Mouse (Mus musculus): ENCODE data around the gene Atp13a4. TPM values are rescaled to one million over a fixed set of nuclear protein-coding genes. Genes with fewer than 3 reads are reported as not detected.

Atp13a4 gene
- polyA plus RNA-seq, 1 experiment = 6.3 TPM

GRCm38 (mm10) chr16:29441405-29441985 lies 103.2 kb downstream of the Atp13a4 start:
- Histone ChIP-seq H3K4me1 (ENCODE audit: control insufficient read depth, insufficient read depth, low read length) (no peaks in the 10 kb centered on the region), H3K4me3 (replicated peaks; ENCODE audit: extremely low read depth, low read depth, low read length) (no peak overlapping the region)
- DNase-seq = no peak
- no peak for TF ChIP-seq CTCF (IDR thresholded peaks at IDR 0.05; ENCODE audit: insufficient read depth, low read length)
- TF ChIP-seq POLR2A (IDR thresholded peaks at IDR 0.05; ENCODE audit: borderline replicate concordance, extremely low read depth, low read depth, low read length) = no peak
- 50% methylated on average over 10 of the region's 10 CpGs for WGBS

GRCm38 (mm10) chr16:29438045-29438444 lies 106.6 kb downstream of the Atp13a4 start:
- WGBS = 62% methylated on average over 5 of the region's 5 CpGs
- Histone ChIP-seq H3K4me1 (ENCODE audit: control insufficient read depth, insufficient read depth, low read length) (no peaks in the 10 kb centered on the region), H3K4me3 (replicated peaks; ENCODE audit: extremely low read depth, low read depth, low read length) (no peak overlapping the region)
- no peak for DNase-seq
- TF ChIP-seq CTCF (IDR thresholded peaks at IDR 0.05; ENCODE audit: insufficient read depth, low read length) (no peak), POLR2A (IDR thresholded peaks at IDR 0.05; ENCODE audit: borderline replicate concordance, extremely low read depth, low read depth, low read length) (no peak)

GRCm38 (mm10) chr16:29435746-29436145 lies 108.9 kb downstream of the Atp13a4 start:
- DNase-seq = no peak
- H3K4me3 ChIP-seq (replicated peaks; ENCODE audit: extremely low read depth, low read depth, low read length) = no peak overlapping the region
- TF ChIP-seq POLR2A (IDR thresholded peaks at IDR 0.05; ENCODE audit: borderline replicate concordance, extremely low read depth, low read depth, low read length) (no peak), CTCF (IDR thresholded peaks at IDR 0.05; ENCODE audit: insufficient read depth, low read length) (no peak)

GRCm38 (mm10) chr16:29434712-29435111 lies 110.0 kb downstream of the Atp13a4 start:
- Histone ChIP-seq H3K4me1 (ENCODE audit: control insufficient read depth, insufficient read depth, low read length) (no peaks in the 10 kb centered on the region), H3K4me3 (replicated peaks; ENCODE audit: extremely low read depth, low read depth, low read length) (no peak overlapping the region)
- TF ChIP-seq POLR2A (IDR thresholded peaks at IDR 0.05; ENCODE audit: borderline replicate concordance, extremely low read depth, low read depth, low read length) = no peak
- peak; percentile 63 for TF ChIP-seq CTCF (IDR thresholded peaks at IDR 0.05; ENCODE audit: insufficient read depth, low read length)
- 18% methylated on average over 5 of the region's 5 CpGs for WGBS
- peak; percentile 20 for DNase-seq

More at GRCm38 (mm10) chr16:29435746-29436145, 108.9 kb downstream of the Atp13a4 start:
- H3K4me1 ChIP-seq (ENCODE audit: control insufficient read depth, insufficient read depth, low read length) = no peaks in the 10 kb centered on the region
- 64% methylated on average over 6 of the region's 6 CpGs for WGBS

- TF ChIP-seq POLR2A (IDR thresholded peaks at IDR 0.05; ENCODE audit: borderline replicate concordance, extremely low read depth, low read depth, low read length) = no peak
- TF ChIP-seq CTCF (IDR thresholded peaks at IDR 0.05; ENCODE audit: insufficient read depth, low read length) = no peak
- 76% methylated on average over 6 of the region's 6 CpGs for WGBS
- DNase-seq = no peak
- Histone ChIP-seq H3K4me1 (ENCODE audit: control insufficient read depth, insufficient read depth, low read length) (no peaks in the 10 kb centered on the region), H3K4me3 (replicated peaks; ENCODE audit: extremely low read depth, low read depth, low read length) (no peak overlapping the region)
Observed at GRCm38 (mm10) chr16:29414822-29415221, 129.8 kb downstream of the Atp13a4 start.

GRCm38 (mm10) chr16:29407319-29407718 lies 137.3 kb downstream of the Atp13a4 start:
- Histone ChIP-seq H3K4me1 (ENCODE audit: control insufficient read depth, insufficient read depth, low read length) (no peaks in the 10 kb centered on the region), H3K4me3 (replicated peaks; ENCODE audit: extremely low read depth, low read depth, low read length) (no peak overlapping the region)
- 87% methylated on average over 10 of the region's 10 CpGs for WGBS
- no peak for TF ChIP-seq CTCF (IDR thresholded peaks at IDR 0.05; ENCODE audit: insufficient read depth, low read length)
- TF ChIP-seq POLR2A (IDR thresholded peaks at IDR 0.05; ENCODE audit: borderline replicate concordance, extremely low read depth, low read depth, low read length) = no peak
- no peak for DNase-seq

GRCm38 (mm10) chr16:29399079-29399478 lies 145.6 kb downstream of the Atp13a4 start:
- 78% methylated on average over 2 of the region's 2 CpGs for WGBS
- TF ChIP-seq CTCF (IDR thresholded peaks at IDR 0.05; ENCODE audit: insufficient read depth, low read length) (no peak), POLR2A (IDR thresholded peaks at IDR 0.05; ENCODE audit: borderline replicate concordance, extremely low read depth, low read depth, low read length) (no peak)
- no peak for DNase-seq
- Histone ChIP-seq H3K4me3 (replicated peaks; ENCODE audit: extremely low read depth, low read depth, low read length) (no peak overlapping the region), H3K4me1 (ENCODE audit: control insufficient read depth, insufficient read depth, low read length) (no peaks in the 10 kb centered on the region)

- WGBS = 86% methylated on average over 4 of the region's 4 CpGs
- no peak for TF ChIP-seq POLR2A (IDR thresholded peaks at IDR 0.05; ENCODE audit: borderline replicate concordance, extremely low read depth, low read depth, low read length)
- no peak for TF ChIP-seq CTCF (IDR thresholded peaks at IDR 0.05; ENCODE audit: insufficient read depth, low read length)
- Histone ChIP-seq H3K4me1 (ENCODE audit: control insufficient read depth, insufficient read depth, low read length) (no peaks in the 10 kb centered on the region), H3K4me3 (replicated peaks; ENCODE audit: extremely low read depth, low read depth, low read length) (no peak overlapping the region)
- no peak for DNase-seq
Observed at GRCm38 (mm10) chr16:29384781-29385180, 159.9 kb downstream of the Atp13a4 start.

GRCm38 (mm10) chr16:29378458-29378857 lies 166.2 kb downstream of the Atp13a4 start, which contains the start of gene Atp13a5:
Atp13a5 (minus strand) TSS chr16:29378732.
- TF ChIP-seq CTCF (IDR thresholded peaks at IDR 0.05; ENCODE audit: insufficient read depth, low read length) (no peak), POLR2A (IDR thresholded peaks at IDR 0.05; ENCODE audit: borderline replicate concordance, extremely low read depth, low read depth, low read length) (no peak)
- Histone ChIP-seq H3K4me1 (ENCODE audit: control insufficient read depth, insufficient read depth, low read length) (no peaks in the 10 kb centered on the region), H3K4me3 (replicated peaks; ENCODE audit: extremely low read depth, low read depth, low read length) (no peak within 1 kb of the TSS)
- DNase-seq = peak; percentile 19
- WGBS = 26% methylated on average over 4 of the region's 4 CpGs

GRCm38 (mm10) chr16:29374636-29375035 lies 170.0 kb downstream of the Atp13a4 start:
- no peak for TF ChIP-seq POLR2A (IDR thresholded peaks at IDR 0.05; ENCODE audit: borderline replicate concordance, extremely low read depth, low read depth, low read length)
- no peak for TF ChIP-seq CTCF (IDR thresholded peaks at IDR 0.05; ENCODE audit: insufficient read depth, low read length)
- DNase-seq = no peak
- H3K4me1 ChIP-seq (ENCODE audit: control insufficient read depth, insufficient read depth, low read length) = no peaks in the 10 kb centered on the region
- 79% methylated on average over 8 of the region's 8 CpGs for WGBS
- no peak overlapping the region for H3K4me3 ChIP-seq (replicated peaks; ENCODE audit: extremely low read depth, low read depth, low read length)

Other genes starting within 250 kb of the Atp13a4 start
- gene Atp13a5, start 166.1 kb downstream of the Atp13a4 start, polyA plus RNA-seq (2012; rRNA removed) = 0.05 and 0.07 TPM in 2 replicates
- gene Opa1, start 34.5 kb upstream of the Atp13a4 start, polyA plus RNA-seq (2012; rRNA removed) = 6.9 and 9.6 TPM in 2 replicates